24 mouse cellular contexts compared by ENCODE assay signal in genomic region chr13:72747187-72747586, GRCm38 (mm10).
DNase-seq lines count a peak whose midpoint lies in the region; ATAC-seq and TF ChIP-seq lines count a peak whose summit lies in the region.
"Had no signal": no experiment of that assay in that cellular context is flagged by ENCODE, and none has a peak within 500 bp of the region (broad histone marks: within the 10 kb centered on the region; RNA-seq: fewer than 3 reads in every experiment).

No protein-coding gene starts in this region.

- no peak overlapping the region for H3K4me3 ChIP-seq in forebrain, postnatal 0 days (ENCODE audit: low read depth, low read length)
- no peak overlapping the region for H3K4me3 ChIP-seq in forebrain, embryonic 15.5 days
- no peak overlapping the region for H3K4me3 ChIP-seq in layer of hippocampus, adult 2 months
- H3K4me3 ChIP-seq in midbrain, postnatal 0 days (ENCODE audit: low read depth, low read length): no peak overlapping the region
- no peak overlapping the region for H3K4me3 ChIP-seq in midbrain, embryonic 13.5 days (replicated peaks)
- H3K4me3 ChIP-seq: embryonic facial prominence, embryonic 15.5 days; erythroblast, embryonic 14.5 days; forebrain, embryonic 10.5 days; heart, embryonic 10.5 days; hindbrain, embryonic 12.5 days had no signal

- H3K27ac ChIP-seq in forebrain, postnatal 0 days (ENCODE audit: low read depth, low read length): no peak overlapping the region
- no peak overlapping the region for H3K27ac ChIP-seq in forebrain, embryonic 15.5 days (replicated peaks)
- no peak overlapping the region for H3K27ac ChIP-seq in layer of hippocampus, adult 2 months
- H3K27ac ChIP-seq in midbrain, postnatal 0 days (ENCODE audit: low read depth, low read length): no peak overlapping the region
- H3K27ac ChIP-seq in midbrain, embryonic 13.5 days: no peak overlapping the region
- H3K27ac ChIP-seq: embryonic facial prominence, embryonic 15.5 days; forebrain, embryonic 10.5 days; heart, embryonic 10.5 days; hindbrain, embryonic 12.5 days had no signal

- H3K4me2 ChIP-seq in forebrain, postnatal 0 days (ENCODE audit: low read depth): no peak overlapping the region
- H3K4me2 ChIP-seq in forebrain, embryonic 15.5 days (replicated peaks): no peak overlapping the region
- no peak overlapping the region for H3K4me2 ChIP-seq in midbrain, postnatal 0 days (ENCODE audit: low read depth, low read length, poor library complexity, severe bottlenecking)
- no peak overlapping the region for H3K4me2 ChIP-seq in midbrain, embryonic 13.5 days (replicated peaks)
- H3K4me2 ChIP-seq: embryonic facial prominence, embryonic 15.5 days; hindbrain, embryonic 12.5 days had no signal

- WGBS in forebrain, postnatal 0 days: 89% methylated on average over 3 of the region's 3 CpGs
- 87% methylated on average over 3 of the region's 3 CpGs for WGBS in forebrain, embryonic 15.5 days
- WGBS in midbrain, postnatal 0 days: 75% methylated on average over 3 of the region's 3 CpGs
- WGBS in midbrain, embryonic 13.5 days: 70% methylated on average over 3 of the region's 3 CpGs

- no peak for DNase-seq in forebrain, postnatal 0 days
- no peak for DNase-seq in layer of hippocampus, adult 2 months (ENCODE audit: low spot score in 2 of 2)
- DNase-seq in layer of hippocampus, postnatal 25 days (ENCODE audit: extremely low spot score in 1 of 2, low spot score in 1 of 2): no peak
- peak; percentile 40 for DNase-seq in midbrain, postnatal 0 days (ENCODE audit: low spot score)
- DNase-seq in spleen, postnatal 14 days (ENCODE audit: low spot score in 2 of 2): no peak
- no peak for DNase-seq in cerebellum, adult 11-12 months
- DNase-seq: adrenal gland, adult 8-10 months; adrenal gland, postnatal 36 days; cerebellum, adult 11 months; cerebellum, adult 9-10 months; embryo, embryonic 11 days; gastrocnemius, postnatal 10 days; heart, adult 18-20 months; heart, postnatal 10 days; heart, postnatal 4 days had no signal

- no peak overlapping the region for H3K9ac ChIP-seq in forebrain, postnatal 0 days
- no peak overlapping the region for H3K9ac ChIP-seq in forebrain, embryonic 15.5 days (replicated peaks)
- H3K9ac ChIP-seq in midbrain, postnatal 0 days (replicated peaks; ENCODE audit: low read length, poor library complexity, severe bottlenecking): no peak overlapping the region
- no peak overlapping the region for H3K9ac ChIP-seq in midbrain, embryonic 13.5 days (replicated peaks)
- H3K9ac ChIP-seq: embryonic facial prominence, embryonic 15.5 days; hindbrain, embryonic 12.5 days had no signal

- H3K27me3 ChIP-seq in forebrain, postnatal 0 days (ENCODE audit: insufficient read depth, low read length): no peaks in the 10 kb centered on the region
- 0 out of 2 replicates have a peak, but pooled peaks cover 3% of the 10 kb centered on the region for H3K27me3 ChIP-seq in forebrain, embryonic 15.5 days
- H3K27me3 ChIP-seq in midbrain, postnatal 0 days (ENCODE audit: insufficient read depth, low read length): no peaks in the 10 kb centered on the region
- H3K27me3 ChIP-seq in midbrain, embryonic 13.5 days: peaks cover 5% of the 10 kb centered on the region; the same call in 1 of the 2 replicates
- H3K27me3 ChIP-seq: CH12.LX; embryonic facial prominence, embryonic 15.5 days; hindbrain, embryonic 12.5 days had no signal

- peak; percentile 22; the same call in 1 of the 2 replicates for TF ChIP-seq CTCF in forebrain, postnatal 0 days (IDR thresholded peaks at IDR 0.05; ENCODE audit: low read depth)
- peak; percentile 67 for TF ChIP-seq CTCF in layer of hippocampus, adult 2 months (conservative IDR thresholded peaks at IDR 0.05)
- peak; percentile 60 for TF ChIP-seq CTCF in midbrain, postnatal 0 days (IDR thresholded peaks at IDR 0.05)

- ATAC-seq in forebrain, postnatal 0 days: no peak
- ATAC-seq in forebrain, embryonic 15.5 days (replicated peaks): no peak
- ATAC-seq in midbrain, postnatal 0 days (ENCODE audit: low FRiP score): no peak
- ATAC-seq in midbrain, embryonic 13.5 days: no peak
- ATAC-seq: forebrain, embryonic 14.5 days had no signal

- no peaks in the 10 kb centered on the region for H3K9me3 ChIP-seq in forebrain, postnatal 0 days (ENCODE audit: low read length)
- no peaks in the 10 kb centered on the region for H3K9me3 ChIP-seq in forebrain, embryonic 15.5 days
- no peaks in the 10 kb centered on the region for H3K9me3 ChIP-seq in midbrain, postnatal 0 days (ENCODE audit: low read length)
- no peaks in the 10 kb centered on the region for H3K9me3 ChIP-seq in midbrain, embryonic 13.5 days
- H3K9me3 ChIP-seq: embryonic facial prominence, embryonic 15.5 days; forebrain, embryonic 10.5 days; heart, embryonic 10.5 days; hindbrain, embryonic 12.5 days had no signal

- no peaks in the 10 kb centered on the region for H3K4me1 ChIP-seq in forebrain, postnatal 0 days (ENCODE audit: insufficient read depth)
- H3K4me1 ChIP-seq in forebrain, embryonic 15.5 days: no peaks in the 10 kb centered on the region
- no peaks in the 10 kb centered on the region for H3K4me1 ChIP-seq in midbrain, postnatal 0 days (ENCODE audit: insufficient read depth, low read length)
- no peaks in the 10 kb centered on the region for H3K4me1 ChIP-seq in midbrain, embryonic 13.5 days (replicated peaks)
- H3K4me1 ChIP-seq: embryonic facial prominence, embryonic 15.5 days; heart, embryonic 10.5 days; hindbrain, embryonic 12.5 days had no signal

- H3K36me3 ChIP-seq in forebrain, postnatal 0 days (ENCODE audit: insufficient read depth): no peaks in the 10 kb centered on the region
- no peaks in the 10 kb centered on the region for H3K36me3 ChIP-seq in forebrain, embryonic 15.5 days
- no peaks in the 10 kb centered on the region for H3K36me3 ChIP-seq in midbrain, postnatal 0 days (ENCODE audit: insufficient read depth, low read length)
- H3K36me3 ChIP-seq in midbrain, embryonic 13.5 days: no peaks in the 10 kb centered on the region
- H3K36me3 ChIP-seq: embryonic facial prominence, embryonic 15.5 days; forebrain, embryonic 10.5 days; heart, embryonic 10.5 days; hindbrain, embryonic 12.5 days had no signal
